Mouse (Mus musculus): ENCODE measurements around the gene Ftl1.

DNA sequence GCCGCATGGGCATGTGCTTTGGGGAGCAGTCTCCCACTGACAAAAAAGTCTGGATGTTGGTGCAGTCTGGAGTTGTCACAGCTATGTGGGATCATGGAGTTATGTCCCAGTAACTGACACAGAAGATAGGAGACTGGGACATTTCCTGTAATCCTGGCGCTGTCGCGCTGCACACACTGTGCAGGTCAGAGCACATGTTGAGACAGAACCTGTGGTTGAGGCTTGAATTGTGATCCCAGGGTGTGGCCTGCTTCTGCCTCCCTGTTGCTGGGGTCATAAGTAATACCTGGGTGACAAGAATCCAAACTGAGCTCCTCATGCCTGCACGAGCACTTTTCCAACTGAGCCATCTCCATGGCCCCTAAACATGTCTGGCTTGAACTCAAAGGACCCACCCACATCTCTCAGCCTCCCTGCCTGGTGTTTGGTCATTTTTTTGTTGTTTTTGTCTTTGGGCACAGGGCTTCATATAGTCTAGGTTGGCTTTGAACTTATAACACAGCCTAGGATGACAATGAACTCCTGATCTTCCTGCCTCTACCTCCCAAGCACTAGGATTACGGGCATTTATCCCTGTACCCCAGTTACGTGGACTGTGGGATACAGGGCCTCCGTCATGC is 32.7 kb upstream of the Ftl1 start:
- TF ChIP-seq CTCF (IDR thresholded peaks at IDR 0.05; ENCODE audit: low read depth) (no peak), EP300 (IDR thresholded peaks at IDR 0.05; ENCODE audit: low read depth) (no peak)
